22 mouse cellular contexts compared by ENCODE assay signal in genomic region chr11:70447373-70447772, GRCm38 (mm10). TPM values are rescaled to one million over a fixed set of nuclear protein-coding genes. Genes with fewer than 3 reads are reported as not detected.
DNase-seq lines count a peak whose midpoint lies in the region; ATAC-seq and TF ChIP-seq lines count a peak whose summit lies in the region.
"Had no signal": no experiment of that assay in that cellular context is flagged by ENCODE, and none has a peak within 500 bp of the region (broad histone marks: within the 10 kb centered on the region; RNA-seq: fewer than 3 reads in every experiment).

No protein-coding gene starts in this region.

- no peak overlapping the region for H3K9ac ChIP-seq in liver, adult 2 months (ENCODE audit: low read depth, low read length)
- no peak overlapping the region for H3K9ac ChIP-seq in liver, embryonic 12.5 days
- H3K9ac ChIP-seq: forebrain, embryonic 13.5 days; hindbrain, embryonic 13.5 days; limb, embryonic 12.5 days had no signal

- H3K79me2 ChIP-seq in liver, adult 2 months (ENCODE audit: control insufficient read depth, insufficient read depth, low read length) = no peaks in the 10 kb centered on the region
- H3K79me2 ChIP-seq in macrophage (ENCODE audit: inconsistent target) = no peaks in the 10 kb centered on the region

- H3K9me3 ChIP-seq in liver, embryonic 12.5 days (replicated peaks) = no peaks in the 10 kb centered on the region
- H3K9me3 ChIP-seq: forebrain, embryonic 13.5 days; hindbrain, embryonic 13.5 days; limb, embryonic 12.5 days had no signal

- TF ChIP-seq POLR2A in liver, adult 2 months (IDR thresholded peaks at IDR 0.05; ENCODE audit: extremely low read depth, insufficient read depth, low read length) = no peak
- no peak for TF ChIP-seq POLR2A in bone marrow, adult 2 months (IDR thresholded peaks at IDR 0.05; ENCODE audit: borderline replicate concordance, control insufficient read depth, low read depth, low read length)
- TF ChIP-seq POLR2A in lung, adult 2 months (IDR thresholded peaks at IDR 0.05; ENCODE audit: borderline replicate concordance, extremely low read depth, low read depth, low read length) = no peak

- H3K4me2 ChIP-seq in liver, embryonic 12.5 days = no peak overlapping the region
- H3K4me2 ChIP-seq: forebrain, embryonic 13.5 days; hindbrain, embryonic 13.5 days; limb, embryonic 12.5 days; midbrain, embryonic 11.5 days had no signal

- no peaks in the 10 kb centered on the region for H3K36me3 ChIP-seq in liver, adult 2 months (ENCODE audit: control insufficient read depth, insufficient read depth, low read length)
- H3K36me3 ChIP-seq in liver, embryonic 12.5 days = peaks cover 3% of the 10 kb centered on the region; the same call in 1 of the 2 replicates
- H3K36me3 ChIP-seq in macrophage (ENCODE audit: inconsistent target) = no peaks in the 10 kb centered on the region

- DNase-seq in liver, adult 2 months (ENCODE audit: extremely low read depth, low read depth, low spot score) = peak; percentile 27
- DNase-seq in A20 (ENCODE audit: low read depth, low spot score) = peak; percentile 61
- DNase-seq in left cerebral cortex, postnatal 25 days (ENCODE audit: low spot score in 2 of 2) = no peak
- no peak for DNase-seq in kidney, postnatal 36 days
- DNase-seq in lung, adult 2 months = no peak
- DNase-seq: B cell, adult 2 months; cerebellum, adult 8-10 months; heart, adult 18-20 months; kidney, adult 2 months; layer of hippocampus, postnatal 36 days; lung, postnatal 10 days; thymus, postnatal 36 days had no signal

- H3K27ac ChIP-seq in liver, adult 2 months (replicated peaks; ENCODE audit: insufficient read depth, low read depth, low read length) = no peak overlapping the region
- H3K27ac ChIP-seq in liver, embryonic 12.5 days = no peak overlapping the region
- peak overlapping the region; percentile 66 for H3K27ac ChIP-seq in bone marrow, adult 2 months (ENCODE audit: control insufficient read depth, insufficient read depth, low read depth, low read length, poor library complexity)
- peak overlapping the region; percentile 91 for H3K27ac ChIP-seq in macrophage
- H3K27ac ChIP-seq: forebrain, embryonic 13.5 days; hindbrain, embryonic 13.5 days; kidney, postnatal 0 days; limb, embryonic 12.5 days had no signal

- no peak overlapping the region for H3K4me3 ChIP-seq in liver, adult 2 months (ENCODE audit: insufficient read depth, low read depth, low read length)
- H3K4me3 ChIP-seq in liver, embryonic 12.5 days = no peak overlapping the region
- H3K4me3 ChIP-seq in bone marrow, adult 2 months (replicated peaks; ENCODE audit: control insufficient read depth, low read depth, low read length) = no peak overlapping the region
- no peak overlapping the region for H3K4me3 ChIP-seq in macrophage (ENCODE audit: inconsistent target)
- H3K4me3 ChIP-seq in lung, adult 2 months (replicated peaks; ENCODE audit: extremely low read depth, low read depth, low read length) = no peak overlapping the region
- H3K4me3 ChIP-seq: forebrain, embryonic 13.5 days; hindbrain, embryonic 13.5 days; limb, embryonic 12.5 days had no signal

- WGBS in liver, adult 2 months = 75% methylated on average over 1 of the region's 1 CpGs
- 26% methylated on average over 1 of the region's 1 CpGs for WGBS in liver, embryonic 12.5 days (ENCODE audit: insufficient replicate concordance)
- 15% methylated on average over 1 of the region's 1 CpGs for WGBS in bone marrow, adult 2 months
- no CpG with 5 or more reads among the region's 1 CpGs for WGBS in macrophage (ENCODE audit: missing documents)
- 61% methylated on average over 1 of the region's 1 CpGs for WGBS in lung, adult 2 months

- H3K4me1 ChIP-seq in liver, adult 2 months (ENCODE audit: control insufficient read depth, insufficient read depth, low read length) = peaks cover 12% of the 10 kb centered on the region; the same call in 1 of the 2 replicates
- peaks cover 22% of the 10 kb centered on the region for H3K4me1 ChIP-seq in liver, embryonic 12.5 days
- H3K4me1 ChIP-seq in bone marrow, adult 2 months (ENCODE audit: control insufficient read depth, insufficient read depth, low read length) = peaks cover 6% of the 10 kb centered on the region; the same call in 1 of the 2 replicates
- H3K4me1 ChIP-seq in lung, adult 2 months (ENCODE audit: control insufficient read depth, insufficient read depth, low read length) = 0 out of 2 replicates have a peak, but pooled peaks cover 2% of the 10 kb centered on the region

- TF ChIP-seq CTCF in liver, adult 2 months (IDR thresholded peaks at IDR 0.05; ENCODE audit: low read depth, low read length) = no peak
- TF ChIP-seq CTCF in bone marrow, adult 2 months (IDR thresholded peaks at IDR 0.05; ENCODE audit: control insufficient read depth, insufficient read depth, low read length) = no peak
- TF ChIP-seq CTCF in lung, adult 2 months (IDR thresholded peaks at IDR 0.05; ENCODE audit: insufficient read depth, low read length) = no peak

- H3K27me3 ChIP-seq in liver, adult 2 months (ENCODE audit: control insufficient read depth, insufficient read depth, low read length) = no peaks in the 10 kb centered on the region
- no peaks in the 10 kb centered on the region for H3K27me3 ChIP-seq in liver, embryonic 12.5 days (replicated peaks)
- H3K27me3 ChIP-seq: forebrain, embryonic 13.5 days; hindbrain, embryonic 13.5 days; limb, embryonic 12.5 days; Patski had no signal

- ATAC-seq in liver, embryonic 12.5 days = no peak
- ATAC-seq: forebrain, embryonic 13.5 days; Patski had no signal

- intact Hi-C loops in left cerebral cortex, postnatal 25 days (cut with DNase I) = no loop called here

RNA-seq across cellular contexts. Expression of gene Med11, which starts 4.3 kb away (rescaled TPM):
- 11.2 and 13.3 TPM in 2 replicates for total RNA-seq in liver, adult 2 months (2014; rRNA removed)
- polyA plus RNA-seq in liver, adult 2 months (2012; rRNA removed) = 9.4 and 10.4 TPM in 2 replicates
- 19.7 and 21.7 TPM in 2 replicates for polyA plus RNA-seq in liver, embryonic 12.5 days (2016; fragmentation: Nextera tagmentation; extraction: Ambion mirVana)
- polyA plus RNA-seq in bone marrow, adult 2 months (2011; ENCODE audit: insufficient read depth, insufficient read length, low replicate concordance, missing spikeins) = 8.3 and 16.1 TPM in 2 replicates
- 10 to 100 TPM in 20 of 26 experiments, 1 to 10 TPM in 6; 7.7 to 19.3 (median 12.0) TPM for total RNA-seq in macrophage (2018; cell fraction: chromatin; rRNA removed)
- 10 to 100 TPM; 35.3 to 80.0 (median 55.9) TPM for total RNA-seq in macrophage (2018; cell fraction: cytosol; rRNA removed)
- 10 to 100 TPM; 12.6 to 31.8 (median 18.8) TPM for total RNA-seq in macrophage (2018; cell fraction: nucleus; rRNA removed)
- polyA plus RNA-seq in macrophage (2018) = 29.8 to 44.9 TPM (median 39.4 TPM) in 3 replicates
- 10 to 100 TPM; 12.9 to 15.7 TPM for total RNA-seq in left cerebral cortex, postnatal 25 days (2021)
- polyA plus RNA-seq in lung, adult 2 months (2012; rRNA removed) = 21.6 and 26.9 TPM in 2 replicates

RNA-seq across cellular contexts. Expression of gene Zmynd15, which starts 11.9 kb away (rescaled TPM):
- total RNA-seq in liver, adult 2 months (2014; rRNA removed) = 0.74 and 1.5 TPM in 2 replicates
- polyA plus RNA-seq in liver, adult 2 months (2012; rRNA removed) = 2.1 and 4.4 TPM in 2 replicates
- 0.12 and 0.23 TPM in 2 replicates for polyA plus RNA-seq in liver, embryonic 12.5 days (2016; fragmentation: Nextera tagmentation; extraction: Ambion mirVana)
- 0.66 and 1.5 TPM in 2 replicates for polyA plus RNA-seq in bone marrow, adult 2 months (2011; ENCODE audit: insufficient read depth, insufficient read length, low replicate concordance, missing spikeins)
- 10 to 100 TPM; 15.3 to 70.9 (median 30.3) TPM for total RNA-seq in macrophage (2018; cell fraction: chromatin; rRNA removed)
- total RNA-seq in macrophage (2018; cell fraction: cytosol; rRNA removed) = 1 to 10 TPM; 2.5 to 9.7 (median 5.3) TPM
- 10 to 100 TPM in 25 of 26 experiments, 1 to 10 TPM in 1; 9.8 to 55.7 (median 28.5) TPM for total RNA-seq in macrophage (2018; cell fraction: nucleus; rRNA removed)
- polyA plus RNA-seq in macrophage (2018) = 2.4 to 5.2 TPM (median 4.4 TPM) in 3 replicates
- total RNA-seq in left cerebral cortex, postnatal 25 days (2021) = under 1 TPM; 0.41 to 0.94 TPM
- 8.7 and 12.3 TPM in 2 replicates for polyA plus RNA-seq in lung, adult 2 months (2012; rRNA removed)
- polyA plus RNA-seq: neural tube, embryonic 11.5 days had no signal

RNA-seq across cellular contexts. Expression of gene Cxcl16, which starts 12.4 kb away (rescaled TPM):
- total RNA-seq in liver, adult 2 months (2014; rRNA removed) = 5.7 and 10.2 TPM in 2 replicates
- 7.2 and 10.2 TPM in 2 replicates for polyA plus RNA-seq in liver, adult 2 months (2012; rRNA removed)
- 0.87 and 1.1 TPM in 2 replicates for polyA plus RNA-seq in liver, embryonic 12.5 days (2016; fragmentation: Nextera tagmentation; extraction: Ambion mirVana)
- 0.59 and 3.2 TPM in 2 replicates for polyA plus RNA-seq in bone marrow, adult 2 months (2011; ENCODE audit: insufficient read depth, insufficient read length, low replicate concordance, missing spikeins)
- total RNA-seq in macrophage (2018; cell fraction: chromatin; rRNA removed) = 100 to 1,000 TPM in 19 of 26 experiments, 10 to 100 TPM in 7; 38.5 to 511 (median 181) TPM
- 100 to 1,000 TPM in 21 of 26 experiments, 10 to 100 TPM in 5; 78.1 to 341 (median 209) TPM for total RNA-seq in macrophage (2018; cell fraction: cytosol; rRNA removed)
- 100 to 1,000 TPM in 24 of 26 experiments, 10 to 100 TPM in 2; 63.6 to 577 (median 286) TPM for total RNA-seq in macrophage (2018; cell fraction: nucleus; rRNA removed)
- polyA plus RNA-seq in macrophage (2018) = 84.4 to 133 TPM (median 111 TPM) in 3 replicates
- 1 to 10 TPM in 1 of 2 experiments, under 1 TPM in 1; 0.94 to 1.2 TPM for total RNA-seq in left cerebral cortex, postnatal 25 days (2021)
- 67.2 and 74.6 TPM in 2 replicates for polyA plus RNA-seq in lung, adult 2 months (2012; rRNA removed)

RNA-seq across cellular contexts. Expression of gene Arrb2, which starts 14.9 kb away (rescaled TPM):
- total RNA-seq in liver, adult 2 months (2014; rRNA removed) = 9.5 and 11.5 TPM in 2 replicates
- 14.7 and 22.2 TPM in 2 replicates for polyA plus RNA-seq in liver, adult 2 months (2012; rRNA removed)
- polyA plus RNA-seq in liver, embryonic 12.5 days (2016; fragmentation: Nextera tagmentation; extraction: Ambion mirVana) = 17.9 and 22.5 TPM in 2 replicates
- 201 and 438 TPM in 2 replicates for polyA plus RNA-seq in bone marrow, adult 2 months (2011; ENCODE audit: insufficient read depth, insufficient read length, low replicate concordance, missing spikeins)
- 1,000 to 10,000 TPM in 11 of 26 experiments, 100 to 1,000 TPM in 15; 122 to 1,570 (median 865) TPM for total RNA-seq in macrophage (2018; cell fraction: chromatin; rRNA removed)
- 100 to 1,000 TPM; 129 to 393 (median 270) TPM for total RNA-seq in macrophage (2018; cell fraction: cytosol; rRNA removed)
- 100 to 1,000 TPM; 145 to 858 (median 561) TPM for total RNA-seq in macrophage (2018; cell fraction: nucleus; rRNA removed)
- polyA plus RNA-seq in macrophage (2018) = 230 to 319 TPM (median 312 TPM) in 3 replicates
- 10 to 100 TPM; 64.6 to 66.7 TPM for total RNA-seq in left cerebral cortex, postnatal 25 days (2021)
- polyA plus RNA-seq in lung, adult 2 months (2012; rRNA removed) = 48.2 and 80.2 TPM in 2 replicates

RNA-seq across cellular contexts. Expression of gene Pelp1, which starts 37.5 kb away (rescaled TPM):
- total RNA-seq in liver, adult 2 months (2014; rRNA removed) = 3.1 and 3.3 TPM in 2 replicates
- polyA plus RNA-seq in liver, adult 2 months (2012; rRNA removed) = 7.7 and 7.9 TPM in 2 replicates
- 28.6 and 29.7 TPM in 2 replicates for polyA plus RNA-seq in liver, embryonic 12.5 days (2016; fragmentation: Nextera tagmentation; extraction: Ambion mirVana)
- 13.9 and 22.7 TPM in 2 replicates for polyA plus RNA-seq in bone marrow, adult 2 months (2011; ENCODE audit: insufficient read depth, insufficient read length, low replicate concordance, missing spikeins)
- total RNA-seq in macrophage (2018; cell fraction: chromatin; rRNA removed) = 10 to 100 TPM in 24 of 26 experiments, 1 to 10 TPM in 2; 8.1 to 32.4 (median 21.4) TPM
- 10 to 100 TPM; 14.1 to 24.3 (median 19.8) TPM for total RNA-seq in macrophage (2018; cell fraction: cytosol; rRNA removed)
- total RNA-seq in macrophage (2018; cell fraction: nucleus; rRNA removed) = 10 to 100 TPM; 10.7 to 37.3 (median 20.3) TPM
- 16.8 to 21.8 TPM (median 20.3 TPM) in 3 replicates for polyA plus RNA-seq in macrophage (2018)
- 10 to 100 TPM; 34.9 to 42.0 TPM for total RNA-seq in left cerebral cortex, postnatal 25 days (2021)
- 15.9 and 17.4 TPM in 2 replicates for polyA plus RNA-seq in lung, adult 2 months (2012; rRNA removed)

Comparison
In these comparisons a context has a peak if more than half of its experiments do, and no peak if none do; other contexts are left out.
1. DNase-seq: peak in liver, adult 2 months (single experiment) and A20 (single experiment); none in left cerebral cortex, postnatal 25 days (0 of 2), kidney, postnatal 36 days (0 of 2) and lung, adult 2 months (single experiment).
2. H3K27ac ChIP-seq: peak in bone marrow, adult 2 months (single experiment) and macrophage (single experiment); none in liver, adult 2 months (single experiment) and liver, embryonic 12.5 days (single experiment).